Mouse (Mus musculus): ENCODE data around the gene Tnni1. TPM values are rescaled to one million over a fixed set of nuclear protein-coding genes. Genes with fewer than 3 reads are reported as not detected.

Tnni1 gene
- polyA plus RNA-seq, 1 experiment from 2014 or later, result 3.2 TPM

GRCm38 (mm10) chr1:135770896-135771572, 8.2 kb upstream of the Tnni1 start:
- Histone ChIP-seq H3K36me3 (ENCODE audit: control insufficient read depth, insufficient read depth, low read length) (peaks cover 14% of the 10 kb centered on the region), H3K4me1 (ENCODE audit: control insufficient read depth, insufficient read depth, low read length) (peaks cover 26% of the 10 kb centered on the region; the same call in 1 of the 2 replicates), H3K9me3 (ENCODE audit: control insufficient read depth, low read depth, low read length) (no peaks in the 10 kb centered on the region), H3K27me3 (ENCODE audit: control insufficient read depth, insufficient read depth, low read length) (no peaks in the 10 kb centered on the region), H3K4me3 (ENCODE audit: low read depth, low read length) (no peak overlapping the region), H3K27ac (ENCODE audit: low read length) (peak overlapping the region; percentile 11; the same call in 1 of the 2 replicates), H3K9ac (replicated peaks; ENCODE audit: low read depth, low read length) (no peak overlapping the region), H3K4me2 (replicated peaks; ENCODE audit: low read depth, low read length) (no peak overlapping the region)
- WGBS, result 45% methylated on average over 12 of the region's 12 CpGs
- no peak for ATAC-seq (ENCODE audit: insufficient number of reproducible peaks, insufficient read depth, low FRiP score, low read depth)

GRCm38 (mm10) chr1:135771573-135771970, 7.7 kb upstream of the Tnni1 start:
- Histone ChIP-seq H3K36me3 (ENCODE audit: control insufficient read depth, insufficient read depth, low read length) (peaks cover 14% of the 10 kb centered on the region), H3K27me3 (ENCODE audit: control insufficient read depth, insufficient read depth, low read length) (no peaks in the 10 kb centered on the region), H3K4me2 (replicated peaks; ENCODE audit: low read depth, low read length) (no peak overlapping the region), H3K9ac (replicated peaks; ENCODE audit: low read depth, low read length) (no peak overlapping the region), H3K27ac (ENCODE audit: low read length) (no peak overlapping the region), H3K4me1 (ENCODE audit: control insufficient read depth, insufficient read depth, low read length) (peaks cover 27% of the 10 kb centered on the region; the same call in 1 of the 2 replicates), H3K9me3 (ENCODE audit: control insufficient read depth, low read depth, low read length) (no peaks in the 10 kb centered on the region), H3K4me3 (ENCODE audit: low read depth, low read length) (no peak overlapping the region)
- 72% methylated on average over 8 of the region's 8 CpGs for WGBS
- no peak for ATAC-seq (ENCODE audit: insufficient number of reproducible peaks, insufficient read depth, low FRiP score, low read depth)

GRCm38 (mm10) chr1:135776596-135776995, 2.6 kb upstream of the Tnni1 start:
- peaks cover 20% of the 10 kb centered on the region for H3K4me1 ChIP-seq (ENCODE audit: control insufficient read depth, insufficient read depth, low read length)
- H3K27ac ChIP-seq (ENCODE audit: low read length), result no peak overlapping the region
- H3K9ac ChIP-seq (replicated peaks; ENCODE audit: low read depth, low read length), result no peak overlapping the region
- no peaks in the 10 kb centered on the region for H3K9me3 ChIP-seq (ENCODE audit: control insufficient read depth, low read depth, low read length)
- ATAC-seq (ENCODE audit: insufficient number of reproducible peaks, insufficient read depth, low FRiP score, low read depth), result no peak
- H3K4me3 ChIP-seq (ENCODE audit: low read depth, low read length), result no peak overlapping the region
- no peaks in the 10 kb centered on the region for H3K27me3 ChIP-seq (ENCODE audit: control insufficient read depth, insufficient read depth, low read length)
- H3K4me2 ChIP-seq (replicated peaks; ENCODE audit: low read depth, low read length), result no peak overlapping the region
- no peaks in the 10 kb centered on the region for H3K36me3 ChIP-seq (ENCODE audit: control insufficient read depth, insufficient read depth, low read length)

GRCm38 (mm10) chr1:135777046-135777445, 2.2 kb upstream of the Tnni1 start:
- Histone ChIP-seq H3K4me1 (ENCODE audit: control insufficient read depth, insufficient read depth, low read length) (peaks cover 20% of the 10 kb centered on the region), H3K9me3 (ENCODE audit: control insufficient read depth, low read depth, low read length) (no peaks in the 10 kb centered on the region), H3K27ac (ENCODE audit: low read length) (no peak overlapping the region), H3K36me3 (ENCODE audit: control insufficient read depth, insufficient read depth, low read length) (no peaks in the 10 kb centered on the region), H3K4me3 (ENCODE audit: low read depth, low read length) (no peak overlapping the region), H3K27me3 (ENCODE audit: control insufficient read depth, insufficient read depth, low read length) (no peaks in the 10 kb centered on the region), H3K9ac (replicated peaks; ENCODE audit: low read depth, low read length) (no peak overlapping the region), H3K4me2 (replicated peaks; ENCODE audit: low read depth, low read length) (no peak overlapping the region)
- no peak for ATAC-seq (ENCODE audit: insufficient number of reproducible peaks, insufficient read depth, low FRiP score, low read depth)
- 96% methylated on average over 1 of the region's 1 CpGs for WGBS

- Histone ChIP-seq H3K36me3 (ENCODE audit: control insufficient read depth, insufficient read depth, low read length) (no peaks in the 10 kb centered on the region), H3K27ac (ENCODE audit: low read length) (no peak overlapping the region), H3K9ac (replicated peaks; ENCODE audit: low read depth, low read length) (no peak overlapping the region), H3K27me3 (ENCODE audit: control insufficient read depth, insufficient read depth, low read length) (no peaks in the 10 kb centered on the region), H3K4me2 (replicated peaks; ENCODE audit: low read depth, low read length) (no peak overlapping the region), H3K4me1 (ENCODE audit: control insufficient read depth, insufficient read depth, low read length) (peaks cover 20% of the 10 kb centered on the region), H3K4me3 (ENCODE audit: low read depth, low read length) (no peak overlapping the region), H3K9me3 (ENCODE audit: control insufficient read depth, low read depth, low read length) (no peaks in the 10 kb centered on the region)
- ATAC-seq (ENCODE audit: insufficient number of reproducible peaks, insufficient read depth, low FRiP score, low read depth), result no peak
- WGBS, result 50% methylated on average over 4 of the region's 4 CpGs
Measured at GRCm38 (mm10) chr1:135780649-135781048, 1.4 kb downstream of the Tnni1 start.

- ATAC-seq (ENCODE audit: insufficient number of reproducible peaks, insufficient read depth, low FRiP score, low read depth), result peak; percentile 62
- no peak overlapping the region for H3K27ac ChIP-seq (ENCODE audit: low read length)
- no peak overlapping the region for H3K4me3 ChIP-seq (ENCODE audit: low read depth, low read length)
- H3K4me2 ChIP-seq (replicated peaks; ENCODE audit: low read depth, low read length), result no peak overlapping the region
- H3K9ac ChIP-seq (replicated peaks; ENCODE audit: low read depth, low read length), result no peak overlapping the region
- H3K27me3 ChIP-seq (ENCODE audit: control insufficient read depth, insufficient read depth, low read length), result no peaks in the 10 kb centered on the region
- H3K9me3 ChIP-seq (ENCODE audit: control insufficient read depth, low read depth, low read length), result no peaks in the 10 kb centered on the region
- H3K36me3 ChIP-seq (ENCODE audit: control insufficient read depth, insufficient read depth, low read length), result no peaks in the 10 kb centered on the region
- H3K4me1 ChIP-seq (ENCODE audit: control insufficient read depth, insufficient read depth, low read length), result peaks cover 16% of the 10 kb centered on the region
- WGBS, result 15% methylated on average over 13 of the region's 13 CpGs
Measured at GRCm38 (mm10) chr1:135781220-135781619, 2.0 kb downstream of the Tnni1 start.

- Histone ChIP-seq H3K27me3 (ENCODE audit: control insufficient read depth, insufficient read depth, low read length) (no peaks in the 10 kb centered on the region), H3K9me3 (ENCODE audit: control insufficient read depth, low read depth, low read length) (no peaks in the 10 kb centered on the region), H3K4me2 (replicated peaks; ENCODE audit: low read depth, low read length) (no peak overlapping the region), H3K4me1 (ENCODE audit: control insufficient read depth, insufficient read depth, low read length) (peaks cover 16% of the 10 kb centered on the region), H3K36me3 (ENCODE audit: control insufficient read depth, insufficient read depth, low read length) (no peaks in the 10 kb centered on the region), H3K27ac (ENCODE audit: low read length) (no peak overlapping the region), H3K9ac (replicated peaks; ENCODE audit: low read depth, low read length) (no peak overlapping the region), H3K4me3 (ENCODE audit: low read depth, low read length) (no peak overlapping the region)
- WGBS, result 71% methylated on average over 10 of the region's 10 CpGs
- ATAC-seq (ENCODE audit: insufficient number of reproducible peaks, insufficient read depth, low FRiP score, low read depth), result no peak
Measured at GRCm38 (mm10) chr1:135782816-135783215, 3.6 kb downstream of the Tnni1 start.

GRCm38 (mm10) chr1:135787799-135788198, 8.6 kb downstream of the Tnni1 start:
- H3K36me3 ChIP-seq (ENCODE audit: control insufficient read depth, insufficient read depth, low read length), result no peaks in the 10 kb centered on the region
- H3K4me1 ChIP-seq (ENCODE audit: control insufficient read depth, insufficient read depth, low read length), result 0 out of 2 replicates have a peak, but pooled peaks cover 3% of the 10 kb centered on the region
- ATAC-seq (ENCODE audit: insufficient number of reproducible peaks, insufficient read depth, low FRiP score, low read depth), result no peak
- no peak overlapping the region for H3K4me3 ChIP-seq (ENCODE audit: low read depth, low read length)
- no peaks in the 10 kb centered on the region for H3K9me3 ChIP-seq (ENCODE audit: control insufficient read depth, low read depth, low read length)
- H3K27me3 ChIP-seq (ENCODE audit: control insufficient read depth, insufficient read depth, low read length), result no peaks in the 10 kb centered on the region
- H3K27ac ChIP-seq (ENCODE audit: low read length), result no peak overlapping the region
- no peak overlapping the region for H3K9ac ChIP-seq (replicated peaks; ENCODE audit: low read depth, low read length)
- H3K4me2 ChIP-seq (replicated peaks; ENCODE audit: low read depth, low read length), result no peak overlapping the region
- WGBS, result 50% methylated on average over 3 of the region's 3 CpGs

GRCm38 (mm10) chr1:135788708-135789107, 9.5 kb downstream of the Tnni1 start:
- H3K4me3 ChIP-seq (ENCODE audit: low read depth, low read length), result no peak overlapping the region
- H3K9me3 ChIP-seq (ENCODE audit: control insufficient read depth, low read depth, low read length), result no peaks in the 10 kb centered on the region
- H3K4me1 ChIP-seq (ENCODE audit: control insufficient read depth, insufficient read depth, low read length), result peaks cover 9% of the 10 kb centered on the region; the same call in 1 of the 2 replicates
- H3K9ac ChIP-seq (replicated peaks; ENCODE audit: low read depth, low read length), result no peak overlapping the region
- WGBS, result 20% methylated on average over 10 of the region's 10 CpGs
- no peaks in the 10 kb centered on the region for H3K27me3 ChIP-seq (ENCODE audit: control insufficient read depth, insufficient read depth, low read length)
- H3K27ac ChIP-seq (ENCODE audit: low read length), result no peak overlapping the region
- ATAC-seq (ENCODE audit: insufficient number of reproducible peaks, insufficient read depth, low FRiP score, low read depth), result no peak
- no peaks in the 10 kb centered on the region for H3K36me3 ChIP-seq (ENCODE audit: control insufficient read depth, insufficient read depth, low read length)
- H3K4me2 ChIP-seq (replicated peaks; ENCODE audit: low read depth, low read length), result no peak overlapping the region
